Mouse (Mus musculus) CH12.LX (cell line): Measurements from ENCODE around the gene Cilp. TPM values are rescaled to one million over a fixed set of nuclear protein-coding genes. Genes with fewer than 3 reads are reported as not detected.

Experiments
- DNase-seq: peaks from one replicate; pipeline ENCODE4 v3.0.0-alpha.2; 2013; ENCODE audit errors: extremely low read depth
- H3K27ac ChIP-seq: 2 replicates; pipeline ENCODE4 v1.5.1; 2012; ENCODE audit warnings: low read depth, mild to moderate bottlenecking, control low read depth, moderate library complexity; ENCODE audit not compliant: insufficient read depth
- H3K27me3 ChIP-seq: replicated peaks from 2 replicates; pipeline ENCODE3; 2012; ENCODE audit warnings: inconsistent platforms
- H3K36me3 ChIP-seq, 2 experiments: replicated peaks in 1 of 2; 2 replicates each; pipeline versions ENCODE3 to v1.6.1; 2012; ENCODE audit warnings: inconsistent platforms in 1 of 2, low read length in 1 of 2, mild to moderate bottlenecking in 1 of 2, mixed read lengths in 1 of 2, moderate library complexity in 1 of 2; ENCODE audit not compliant: control insufficient read depth in 1 of 2, insufficient read depth in 1 of 2
- H3K4me1 ChIP-seq, 2 experiments: 2 replicates each; pipeline ENCODE4 v1.6.1; 2012; ENCODE audit warnings: inconsistent platforms in 1 of 2, moderate library complexity in 1 of 2; ENCODE audit not compliant: insufficient read depth in 2 of 2, control insufficient read depth in 1 of 2
- H3K4me2 ChIP-seq: 2 replicates; pipeline ENCODE4 v1.6.1; 2012; ENCODE audit warnings: low read depth, mild to moderate bottlenecking, control low read depth; ENCODE audit not compliant: poor library complexity, insufficient read depth, severe bottlenecking
- H3K4me3 ChIP-seq, 3 experiments: fragments of 150-350 bp in 1 of 3; sonication (generic) in 1 of 3; replicated peaks in 1 of 3; 2 replicates each; pipeline versions ENCODE3 to v1.5.1; 2011 to 2012; ENCODE audit warnings: low read depth in 2 of 3, low read length in 2 of 3, mild to moderate bottlenecking in 2 of 3, moderate library complexity in 2 of 3, control low read depth in 1 of 3, improper control_type of control experiment in 1 of 3, inconsistent platforms in 1 of 3, mixed read lengths in 1 of 3; ENCODE audit not compliant: poor library complexity in 1 of 3
- H3K79me2 ChIP-seq: replicated peaks from 2 replicates; pipeline ENCODE4 v1.6.1; 2012; ENCODE audit warnings: mild to moderate bottlenecking, moderate library complexity; ENCODE audit not compliant: control insufficient read depth, poor library complexity, insufficient read depth, severe bottlenecking; ENCODE audit errors: extremely low read depth
- H3K9ac ChIP-seq: 2 replicates; pipeline ENCODE4 v1.6.1; 2012; ENCODE audit warnings: low read depth, mild to moderate bottlenecking, control low read depth, moderate library complexity; ENCODE audit not compliant: insufficient read depth
- H3K9me3 ChIP-seq: replicated peaks from 2 replicates; pipeline ENCODE3; 2012; ENCODE audit warnings: low read length, inconsistent platforms, mixed read lengths
- BHLHE40 ChIP-seq: IDR thresholded peaks from 2 replicates; pipeline ENCODE4 v1.6.1; 2011; ENCODE audit warnings: mild to moderate bottlenecking, low read depth, low read length, improper control_type of control experiment
- CHD1 ChIP-seq: IDR thresholded peaks from 2 replicates; pipeline ENCODE4 v1.6.1; 2012; ENCODE audit warnings: low read depth, low read length, improper control_type of control experiment, inconsistent platforms
- CTCF ChIP-seq, 2 experiments: IDR thresholded peaks in 1 of 2; conservative IDR thresholded peaks in 1 of 2; 2 replicates each; pipeline ENCODE4 v1.5.1; 2011 to 2012; ENCODE audit warnings: low read depth in 2 of 2, low read length in 2 of 2, improper control_type of control experiment in 1 of 2, inconsistent platforms in 1 of 2, mild to moderate bottlenecking in 1 of 2, moderate library complexity in 1 of 2
- E2F4 ChIP-seq: IDR thresholded peaks from 2 replicates; pipeline ENCODE4 v1.6.1; 2011; ENCODE audit warnings: low read depth, low read length, improper control_type of control experiment; ENCODE audit not compliant: insufficient replicate concordance
- ELF1 ChIP-seq: IDR thresholded peaks from 2 replicates; pipeline ENCODE4 v1.6.1; 2014; ENCODE audit warnings: low read depth, mild to moderate bottlenecking, inconsistent platforms, low read length, improper control_type of control experiment
- EP300 ChIP-seq: IDR thresholded peaks from 2 replicates; pipeline ENCODE4 v1.6.1; 2011; ENCODE audit warnings: low read length, improper control_type of control experiment
- ETS1 ChIP-seq: conservative IDR thresholded peaks from 2 replicates; pipeline ENCODE4 v1.6.1; 2012; ENCODE audit warnings: low read depth, mild to moderate bottlenecking, inconsistent platforms, low read length, improper control_type of control experiment, moderate library complexity
- GABPA ChIP-seq: IDR thresholded peaks from 2 replicates; pipeline ENCODE4 v1.6.1; 2012; ENCODE audit warnings: low read depth, low read length, improper control_type of control experiment, inconsistent platforms; ENCODE audit not compliant: insufficient replicate concordance
- HCFC1 ChIP-seq: IDR thresholded peaks from 2 replicates; pipeline ENCODE4 v1.6.1; 2012; ENCODE audit warnings: low read depth, mild to moderate bottlenecking, inconsistent platforms, low read length, improper control_type of control experiment
- JUN ChIP-seq: IDR thresholded peaks from 2 replicates; pipeline ENCODE4 v1.6.1; 2011; ENCODE audit warnings: low read depth, mild to moderate bottlenecking, low read length, improper control_type of control experiment, moderate library complexity; ENCODE audit not compliant: insufficient read depth
- JUND ChIP-seq: conservative IDR thresholded peaks from 2 replicates; pipeline ENCODE4 v1.6.1; 2011; ENCODE audit warnings: low read depth, low read length, improper control_type of control experiment
- KAT2A ChIP-seq: IDR thresholded peaks from 2 replicates; pipeline ENCODE4 v1.6.1; 2012; ENCODE audit warnings: low read length, improper control_type of control experiment, inconsistent platforms; ENCODE audit not compliant: insufficient replicate concordance
- MAFK ChIP-seq: IDR thresholded peaks from 2 replicates; pipeline ENCODE4 v1.6.1; 2011; ENCODE audit warnings: low read length, improper control_type of control experiment; ENCODE audit not compliant: insufficient replicate concordance
- MAX ChIP-seq: IDR thresholded peaks from 2 replicates; pipeline ENCODE4 v1.6.1; 2011; ENCODE audit warnings: low read length, improper control_type of control experiment
- MAZ ChIP-seq: IDR thresholded peaks from 2 replicates; pipeline ENCODE4 v1.6.1; 2012; ENCODE audit warnings: low read depth, mild to moderate bottlenecking, inconsistent platforms, low read length, improper control_type of control experiment, moderate library complexity
- MEF2A ChIP-seq: IDR thresholded peaks from 2 replicates; pipeline ENCODE4 v1.6.1; 2014; ENCODE audit warnings: low read depth, mild to moderate bottlenecking, inconsistent platforms, low read length, improper control_type of control experiment, borderline replicate concordance
- MXI1 ChIP-seq: IDR thresholded peaks from 2 replicates; pipeline ENCODE4 v1.6.1; 2011; ENCODE audit warnings: mild to moderate bottlenecking, low read depth, low read length, improper control_type of control experiment
- MYC ChIP-seq: IDR thresholded peaks from 2 replicates; pipeline ENCODE4 v1.6.1; 2011; ENCODE audit warnings: low read depth, mild to moderate bottlenecking, improper control_type of control experiment, low read length
- NELFE ChIP-seq: IDR thresholded peaks from 2 replicates; pipeline ENCODE4 v1.6.1; 2011; ENCODE audit warnings: low read depth, low read length, improper control_type of control experiment
- NRF1 ChIP-seq: IDR thresholded peaks from 2 replicates; pipeline ENCODE4 v1.6.1; 2014; ENCODE audit warnings: low read depth, mild to moderate bottlenecking, inconsistent platforms, low read length, improper control_type of control experiment, moderate library complexity
- PAX5 ChIP-seq: IDR thresholded peaks from 2 replicates; pipeline ENCODE4 v1.6.1; 2012; ENCODE audit warnings: low read length, inconsistent platforms, mixed read lengths
- POLR2A ChIP-seq: IDR thresholded peaks from 2 replicates; pipeline ENCODE4 v1.6.1; 2011; ENCODE audit warnings: low read depth, mild to moderate bottlenecking, improper control_type of control experiment, low read length
- RAD21 ChIP-seq: IDR thresholded peaks from 2 replicates; pipeline ENCODE4 v1.6.1; 2011; ENCODE audit warnings: low read depth, mild to moderate bottlenecking, low read length, improper control_type of control experiment, moderate library complexity
- RCOR1 ChIP-seq: conservative IDR thresholded peaks from 2 replicates; pipeline ENCODE4 v1.6.1; 2012; ENCODE audit warnings: low read depth, mild to moderate bottlenecking, inconsistent platforms, low read length, improper control_type of control experiment
- SIN3A ChIP-seq: IDR thresholded peaks from 2 replicates; pipeline ENCODE4 v1.6.1; 2012; ENCODE audit warnings: low read length, improper control_type of control experiment, inconsistent platforms
- SMC3 ChIP-seq: IDR thresholded peaks from 2 replicates; pipeline ENCODE4 v1.6.1; 2011; ENCODE audit warnings: low read depth, low read length, improper control_type of control experiment
- TBP ChIP-seq: conservative IDR thresholded peaks from 2 replicates; pipeline ENCODE4 v1.6.1; 2011; ENCODE audit warnings: low read depth, low read length, improper control_type of control experiment
- TCF12 ChIP-seq: IDR thresholded peaks from 2 replicates; pipeline ENCODE4 v1.6.1; 2014; ENCODE audit warnings: low read depth, mild to moderate bottlenecking, inconsistent platforms, low read length, improper control_type of control experiment
- UBTF ChIP-seq: IDR thresholded peaks from 2 replicates; pipeline ENCODE4 v1.6.1; 2012; ENCODE audit warnings: low read depth, mild to moderate bottlenecking, inconsistent platforms, low read length, improper control_type of control experiment, moderate library complexity
- USF2 ChIP-seq: conservative IDR thresholded peaks from 2 replicates; pipeline ENCODE4 v1.6.1; 2011; ENCODE audit warnings: low read depth, low read length, improper control_type of control experiment
- ZC3H11A ChIP-seq: IDR thresholded peaks from 2 replicates; pipeline ENCODE4 v1.6.1; 2012; ENCODE audit warnings: low read depth, mild to moderate bottlenecking, inconsistent platforms, low read length, improper control_type of control experiment
- ZKSCAN1 ChIP-seq: IDR thresholded peaks from 2 replicates; pipeline ENCODE4 v1.6.1; 2012; ENCODE audit warnings: low read depth, inconsistent platforms, low read length, improper control_type of control experiment, borderline replicate concordance
- ZMIZ1 ChIP-seq: IDR thresholded peaks from 2 replicates; pipeline ENCODE4 v1.6.1; 2012; ENCODE audit warnings: low read depth, mild to moderate bottlenecking, inconsistent platforms, low read length, improper control_type of control experiment
- ZNF384 ChIP-seq: IDR thresholded peaks from 2 replicates; pipeline ENCODE4 v1.6.1; 2012; ENCODE audit warnings: low read depth, low read length, improper control_type of control experiment, inconsistent platforms
- dilution Hi-C: fragments of 300-500 bp; cut with MboI; formaldehyde crosslinking; loops from 2 replicates; pipeline ENCODE4 v1.14.3; 2020; ENCODE audit warnings: low sequenced_read_pairs; ENCODE audit not compliant: extremely low pct_unique_long_range_greater_than_20kb, extremely low pct_ligation_motif_present
- in situ Hi-C: fragments of 300-500 bp; cut with MboI; formaldehyde crosslinking; loops from 3 replicates; pipeline ENCODE4 v1.14.3; 2019; ENCODE audit warnings: low sequenced_read_pairs, low pct_ligation_motif_present, low pct_unique_long_range_greater_than_20kb, mixed read lengths
- polyA plus RNA-seq: library from polyadenylated mRNA; unstranded; fragments of >175 nt; gene quantifications from 2 replicates; pipeline ENCODE4 v1.2.1, GENCODE M21; 2012; ENCODE audit warnings: low read depth; ENCODE audit not compliant: insufficient read length
- total RNA-seq, 2 experiments: library from RNA; depleted of rRNA; stranded (reverse); fragments of 300-350 nt in 1 of 2; fragments of >200 nt in 1 of 2; gene quantifications; 2 replicates each; pipeline ENCODE4 v1.2.3; 2012 to 2014

The Cilp gene
- total and polyA plus RNA-seq, 3 experiments = not detected

GRCm38 (mm10) chr9:65289988-65290387 is 25.0 kb downstream of the Cilp start:
- H3K4me3 ChIP-seq = no peak overlapping the region
- no peak overlapping the region for H3K27ac ChIP-seq
- H3K4me1 ChIP-seq = peaks cover 0 to 12% of the 10 kb centered on the region in 2 experiments; a peak in 2 of 4 replicates
- DNase-seq = no peak
- TF ChIP-seq RAD21 (no peak), MAFK (no peak), UBTF (no peak)
- dilution Hi-C loops = no loop called here
- H3K36me3 ChIP-seq = peaks cover 0 to 3% of the 10 kb centered on the region in 2 experiments
- H3K27me3 ChIP-seq = no peaks in the 10 kb centered on the region
- H3K9ac ChIP-seq = no peak overlapping the region
- H3K9me3 ChIP-seq = peaks cover 22% of the 10 kb centered on the region
- in situ Hi-C loops = no loop called here
- no peak overlapping the region for H3K4me2 ChIP-seq
- peaks cover 7% of the 10 kb centered on the region for H3K79me2 ChIP-seq

- dilution Hi-C loops = no loop called here
- H3K4me3 ChIP-seq = no peak overlapping the region
- H3K4me2 ChIP-seq = 0 out of 2 replicates have a peak overlapping the region, but pooled peaks have one; percentile 88
- TF ChIP-seq RCOR1 (no peak), NRF1 (no peak), HCFC1 (no peak), CHD1 (no peak), RAD21 (no peak), ZKSCAN1 (no peak), GABPA (no peak), ZNF384 (no peak), JUND (peak; percentile 46; the same call in 1 of the 2 replicates), E2F4 (no peak), ETS1 (no peak), BHLHE40 (no peak), ZC3H11A (no peak), CTCF (conservative IDR thresholded peaks at IDR 0.05 in 1 of 2, IDR thresholded peaks at IDR 0.05 in 1 of 2; ENCODE audit: low read depth in 2 of 2, low read length in 2 of 2) (no peak), KAT2A (no peak), JUN (no peak), ELF1 (no peak), SMC3 (no peak), SIN3A (no peak), NELFE (no peak), MAZ (no peak), MAFK (peak; percentile 72), MEF2A (peak; percentile 47; the same call in 1 of the 2 replicates), EP300 (no peak), TBP (0 out of 2 replicates have a peak, but pooled peaks have one; percentile 49), POLR2A (no peak), PAX5 (no peak), USF2 (no peak), ZMIZ1 (no peak), TCF12 (no peak), MXI1 (no peak), MAX (no peak), MYC (peak; percentile 92)
These were observed 27.4 kb downstream of the Cilp start for GRCm38 (mm10) chr9:65292421-65292820.

More at GRCm38 (mm10) chr9:65292421-65292820, 27.4 kb downstream of the Cilp start:
- peaks cover 2 to 11% of the 10 kb centered on the region in 2 experiments for H3K36me3 ChIP-seq
- peaks cover 19% of the 10 kb centered on the region for H3K9me3 ChIP-seq
- H3K79me2 ChIP-seq = peaks cover 14% of the 10 kb centered on the region
- in situ Hi-C loops = no loop called here
- DNase-seq = peak; percentile 39
- H3K9ac ChIP-seq = no peak overlapping the region
- no peaks in the 10 kb centered on the region for H3K27me3 ChIP-seq
- H3K27ac ChIP-seq = no peak overlapping the region
- peaks cover 0 to 23% of the 10 kb centered on the region in 2 experiments; a peak in 3 of 4 replicates for H3K4me1 ChIP-seq
